Mouse (Mus musculus) myocyte (in vitro differentiated cells): ENCODE data around the gene Trim9. TPM values are rescaled to one million over a fixed set of nuclear protein-coding genes. Genes with fewer than 3 reads are reported as not detected.

Source experiments
- H3K27me3 ChIP-seq: one replicate; pipeline ENCODE4 v1.6.1; 2011; ENCODE audit not compliant: control insufficient read depth, insufficient read depth, insufficient read length
- H3K36me3 ChIP-seq: one replicate; pipeline ENCODE4 v1.6.1; 2011; ENCODE audit not compliant: control insufficient read depth, insufficient read depth
- H3K4me2 ChIP-seq: one replicate; pipeline ENCODE4 v1.6.1; 2011; ENCODE audit warnings: low read depth, control low read depth
- H3K4me3 ChIP-seq: one replicate; pipeline ENCODE4 v1.5.1; 2011; ENCODE audit warnings: mild to moderate bottlenecking, control low read depth, moderate library complexity
- H3K79me2 ChIP-seq: one replicate; pipeline ENCODE4 v1.6.1; 2011; ENCODE audit not compliant: control insufficient read depth, insufficient read depth
- H3ac ChIP-seq: one replicate; pipeline ENCODE4 v1.6.1; 2011; ENCODE audit not compliant: control insufficient read depth, insufficient read length
- CEBPB ChIP-seq: IDR thresholded peaks from 2 replicates; pipeline ENCODE4 v1.6.1; 2011; ENCODE audit warnings: mild to moderate bottlenecking, moderate library complexity; ENCODE audit not compliant: poor library complexity, insufficient read depth, severe bottlenecking
- E2F4 ChIP-seq: IDR thresholded peaks from one replicate; pipeline ENCODE4 v1.6.1; 2011; ENCODE audit warnings: mild to moderate bottlenecking, control low read depth, moderate library complexity; ENCODE audit not compliant: insufficient read depth
- MAX ChIP-seq: IDR thresholded peaks from one replicate; pipeline ENCODE4 v1.6.1; 2011; ENCODE audit warnings: low read depth, mild to moderate bottlenecking, control low read depth
- MYOD1 ChIP-seq, 3 experiments: IDR thresholded peaks; one replicate each; pipeline ENCODE4 v1.6.1; 2011; ENCODE audit warnings: control low read depth in 2 of 3, low read depth in 2 of 3, mild to moderate bottlenecking in 2 of 3, moderate library complexity in 1 of 3; ENCODE audit not compliant: insufficient read length in 2 of 3, control insufficient read depth in 1 of 3
- MYOG ChIP-seq, 3 experiments: IDR thresholded peaks; one replicate each; pipeline ENCODE4 v1.6.1; 2011; ENCODE audit warnings: control low read depth in 2 of 3, low read depth in 2 of 3, mild to moderate bottlenecking in 2 of 3; ENCODE audit not compliant: insufficient read length in 2 of 3, control insufficient read depth in 1 of 3, insufficient read depth in 1 of 3
- POLR2A ChIP-seq: IDR thresholded peaks from one replicate; pipeline ENCODE4 v1.6.1; 2011; ENCODE audit warnings: low read depth, mild to moderate bottlenecking, control low read depth, moderate library complexity; ENCODE audit not compliant: insufficient read length
- POLR2AphosphoS2 ChIP-seq: IDR thresholded peaks from one replicate; pipeline ENCODE4 v1.6.1; 2011; ENCODE audit warnings: low read depth, control low read depth; ENCODE audit not compliant: insufficient read length
- REST ChIP-seq: IDR thresholded peaks from one replicate; pipeline ENCODE4 v1.6.1; 2011; ENCODE audit warnings: mild to moderate bottlenecking, control low read depth, moderate library complexity; ENCODE audit not compliant: insufficient read depth, insufficient read length
- SRF ChIP-seq: IDR thresholded peaks from one replicate; pipeline ENCODE4 v1.6.1; 2011; ENCODE audit warnings: low read depth; ENCODE audit not compliant: control insufficient read depth, insufficient read length
- TCF12 ChIP-seq: IDR thresholded peaks from one replicate; pipeline ENCODE4 v1.6.1; 2011; ENCODE audit warnings: mild to moderate bottlenecking, control low read depth; ENCODE audit not compliant: poor library complexity, insufficient read depth, severe bottlenecking
- TCF3 ChIP-seq: IDR thresholded peaks from one replicate; pipeline ENCODE4 v1.6.1; 2011; ENCODE audit warnings: low read depth, control low read depth; ENCODE audit not compliant: insufficient read length
- USF1 ChIP-seq: IDR thresholded peaks from one replicate; pipeline ENCODE4 v1.6.1; 2011; ENCODE audit warnings: low read depth, mild to moderate bottlenecking, control low read depth, moderate library complexity
- polyA plus RNA-seq: library from polyadenylated mRNA; unstranded; fragments of >200 nt; fragmentation: generic; extraction: Trizol; gene quantifications from one replicate; pipeline ENCODE4 v1.2.1, GENCODE M21; 2012; ENCODE audit warnings: missing spikeins

The Trim9 gene
- polyA plus RNA-seq, 1 experiment, result not detected

DNA sequence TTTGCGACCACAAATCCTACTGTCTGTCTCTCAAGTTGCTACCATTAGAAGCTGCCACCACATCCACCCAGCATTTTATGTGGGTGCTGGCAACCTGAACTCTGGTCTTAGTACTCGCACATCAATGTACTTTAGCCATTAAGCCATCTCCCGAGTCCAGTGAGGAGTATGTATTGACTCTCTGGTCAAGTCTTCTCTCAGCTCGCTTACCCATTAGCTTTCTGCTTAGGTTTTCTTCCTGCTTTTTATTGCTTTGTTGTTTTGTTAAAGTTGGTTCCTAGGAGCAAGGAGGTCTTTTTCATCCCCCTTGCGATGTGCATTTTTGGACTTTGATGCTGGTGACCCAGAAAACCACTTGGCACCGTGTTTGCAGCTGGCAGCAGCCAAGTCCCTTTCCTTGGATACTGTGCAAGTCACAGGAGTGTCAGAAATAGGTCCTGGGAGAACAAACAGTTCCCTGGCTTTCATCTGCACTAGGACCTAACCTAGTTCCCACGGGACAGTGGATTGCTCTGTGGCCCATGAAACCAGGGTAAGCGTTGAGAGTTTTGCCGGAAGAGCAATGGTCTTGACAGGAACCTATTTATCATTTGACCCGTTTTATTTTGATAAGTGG lies 64.2 kb downstream of the Trim9 start:
- no peak for TF ChIP-seq CEBPB
- H3K79me2 ChIP-seq, result no peaks in the 10 kb centered on the region
- peaks cover 6% of the 10 kb centered on the region for H3K27me3 ChIP-seq
- H3K4me2 ChIP-seq, result no peak overlapping the region
- H3K36me3 ChIP-seq, result no peaks in the 10 kb centered on the region
- no peak overlapping the region for H3K4me3 ChIP-seq
- H3ac ChIP-seq, result no peak overlapping the region

DNA sequence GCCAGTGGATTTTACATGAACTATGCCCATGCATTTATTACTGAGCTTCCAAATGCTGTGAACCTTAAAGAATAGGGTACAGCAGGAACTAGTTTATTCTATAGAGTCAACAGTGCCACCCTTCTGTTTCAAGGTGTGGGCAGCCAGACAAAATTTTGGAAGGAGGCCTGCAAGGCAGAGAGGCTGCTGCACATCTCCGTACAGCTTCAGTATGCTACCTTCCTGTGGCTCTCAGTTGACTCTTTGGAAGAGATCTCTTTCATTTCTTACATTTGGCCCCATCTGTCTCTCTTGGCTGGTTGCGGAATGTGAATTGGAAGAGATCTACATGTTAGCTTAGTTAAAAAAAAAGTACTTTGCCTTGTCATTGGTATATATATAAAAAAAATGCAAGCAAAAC lies 66.5 kb downstream of the Trim9 start:
- Histone ChIP-seq H3K36me3 (no peaks in the 10 kb centered on the region), H3K79me2 (no peaks in the 10 kb centered on the region), H3ac (no peak overlapping the region), H3K4me2 (no peak overlapping the region), H3K27me3 (peaks cover 10% of the 10 kb centered on the region), H3K4me3 (no peak overlapping the region)
- no peak for TF ChIP-seq SRF
- no peak for TF ChIP-seq E2F4
- no peak for TF ChIP-seq POLR2A
- no peak for TF ChIP-seq CEBPB
- TF ChIP-seq REST, result no peak
- no peak for TF ChIP-seq TCF12
- no peak for TF ChIP-seq MAX
- no peak for TF ChIP-seq MYOG (IDR thresholded peaks at IDR 0.05; ENCODE audit: control insufficient read depth in 1 of 3, insufficient read depth in 1 of 3, insufficient read length in 2 of 3, low read depth in 2 of 3)
- no peak for TF ChIP-seq USF1
- no peak for TF ChIP-seq POLR2AphosphoS2
- no peak for TF ChIP-seq TCF3
- no peak for TF ChIP-seq MYOD1 (IDR thresholded peaks at IDR 0.05; ENCODE audit: control insufficient read depth in 1 of 3, insufficient read length in 2 of 3, low read depth in 2 of 3)

DNA sequence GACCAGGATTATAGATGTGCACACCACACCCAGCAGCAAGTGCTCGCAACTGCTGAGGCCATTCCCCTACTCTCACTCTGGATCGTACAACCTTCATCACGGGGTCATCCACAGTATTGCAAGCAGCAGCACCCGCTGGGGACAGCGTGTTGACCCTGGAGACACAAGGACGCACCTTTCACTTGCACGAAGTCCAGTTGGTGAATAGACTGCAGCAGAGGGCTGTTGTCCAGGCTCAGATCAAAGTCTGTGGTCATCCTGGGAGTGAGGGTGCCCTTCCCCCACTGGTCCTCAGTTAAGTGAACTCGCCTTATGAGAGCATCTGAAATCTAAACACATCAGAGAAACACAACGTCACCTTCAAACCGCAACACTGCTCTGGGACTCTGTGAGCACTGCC lies 67.0 kb downstream of the Trim9 start:
- Histone ChIP-seq H3K27me3 (peaks cover 12% of the 10 kb centered on the region), H3K36me3 (no peaks in the 10 kb centered on the region), H3K4me2 (no peak overlapping the region), H3ac (no peak overlapping the region), H3K79me2 (no peaks in the 10 kb centered on the region), H3K4me3 (no peak overlapping the region)
- TF ChIP-seq TCF12 (no peak), POLR2AphosphoS2 (no peak), CEBPB (no peak), SRF (no peak), USF1 (no peak), TCF3 (no peak), E2F4 (no peak)

DNA sequence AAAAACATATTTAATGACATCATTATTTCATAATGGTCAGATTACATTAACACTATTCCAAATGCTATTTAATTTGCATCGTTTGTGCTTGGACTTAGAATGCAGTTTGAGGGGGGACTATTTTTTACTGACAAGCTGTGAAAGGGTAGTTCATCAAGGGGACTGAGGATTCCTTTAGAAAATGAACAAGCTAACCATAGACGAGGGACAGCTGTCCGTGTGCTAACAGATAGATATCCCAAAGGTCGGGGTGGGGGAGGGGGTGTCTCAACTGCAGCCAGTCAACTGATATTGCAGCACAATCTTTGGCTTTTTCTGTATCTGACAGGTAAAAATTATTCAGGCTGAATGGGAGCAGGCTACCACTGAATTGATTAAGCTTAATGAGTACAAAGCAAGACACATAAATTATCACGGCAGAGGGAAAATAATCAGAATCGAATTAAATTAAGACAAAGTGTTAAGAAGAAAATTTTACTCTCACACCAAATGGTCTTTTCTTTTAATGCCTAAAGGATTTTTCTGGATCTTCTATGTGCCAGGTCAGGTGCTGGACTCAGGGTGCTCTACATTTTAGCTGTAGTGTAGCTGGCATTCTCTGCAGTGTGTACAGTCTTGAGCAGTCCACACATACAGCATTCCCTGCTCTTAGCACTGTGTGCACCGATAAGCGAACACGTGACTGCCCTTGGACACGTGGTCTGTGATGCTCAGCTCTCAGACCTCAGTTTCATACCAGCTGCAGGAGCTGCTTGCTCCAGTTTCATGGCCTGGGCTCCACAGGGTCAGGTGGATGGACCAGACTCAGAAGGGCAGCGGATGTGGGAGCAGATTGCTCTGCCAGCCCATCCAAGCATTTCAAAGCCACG lies 70.1 kb downstream of the Trim9 start:
- Histone ChIP-seq H3K27me3 (peaks cover 15% of the 10 kb centered on the region), H3K4me3 (no peak overlapping the region)
- TF ChIP-seq TCF12 (no peak), POLR2A (no peak), USF1 (peak; percentile 27)

DNA sequence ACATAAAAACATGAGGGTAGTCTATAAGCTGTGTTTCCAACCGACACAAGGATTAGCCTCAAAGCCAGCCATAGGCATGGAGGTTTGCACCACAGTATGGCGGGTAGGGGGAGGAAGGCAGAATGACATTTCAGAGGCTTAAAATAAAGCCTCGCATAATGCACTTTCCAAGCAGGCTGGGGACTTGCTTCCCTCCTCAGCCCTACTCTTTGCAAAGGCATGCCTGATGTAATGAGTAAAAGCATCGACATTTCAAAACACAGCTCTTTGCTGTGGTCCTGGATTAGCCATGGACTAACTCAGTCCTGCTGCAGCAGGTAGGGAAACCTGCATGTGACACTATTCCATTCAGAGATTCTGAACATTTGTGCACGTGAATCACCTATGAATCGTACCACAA lies 77.7 kb downstream of the Trim9 start:
- no peak overlapping the region for H3K4me2 ChIP-seq
- no peak for TF ChIP-seq POLR2AphosphoS2
- TF ChIP-seq MYOD1 (IDR thresholded peaks at IDR 0.05; ENCODE audit: control insufficient read depth in 1 of 3, insufficient read length in 2 of 3, low read depth in 2 of 3), result no peak
- TF ChIP-seq CEBPB, result no peak
- TF ChIP-seq E2F4, result no peak
- TF ChIP-seq TCF3, result no peak
- TF ChIP-seq SRF, result no peak
- no peak for TF ChIP-seq TCF12
- H3K36me3 ChIP-seq, result no peaks in the 10 kb centered on the region
- H3K4me3 ChIP-seq, result no peak overlapping the region
- no peaks in the 10 kb centered on the region for H3K79me2 ChIP-seq
- H3K27me3 ChIP-seq, result peaks cover 24% of the 10 kb centered on the region
- no peak overlapping the region for H3ac ChIP-seq

More for the DNA sequence above, 70.1 kb downstream of the Trim9 start:
- H3K79me2 ChIP-seq, result no peaks in the 10 kb centered on the region
- H3K4me2 ChIP-seq, result no peak overlapping the region
- no peak overlapping the region for H3ac ChIP-seq
- no peaks in the 10 kb centered on the region for H3K36me3 ChIP-seq
